Mouse (Mus musculus) small intestine, adult 2 months (tissue): ENCODE measurements around the gene Rfx4. TPM values are rescaled to one million over a fixed set of nuclear protein-coding genes. Genes with fewer than 3 reads are reported as not detected.

Source experiments
- H3K27ac ChIP-seq: fragments of 200-500 bp; 2 replicates; pipeline ENCODE4 v1.5.1; 2012; ENCODE audit warnings: low read depth, low read length, control low read depth, inconsistent platforms; ENCODE audit not compliant: insufficient read depth
- H3K27me3 ChIP-seq: fragments of 200-500 bp; 2 replicates; pipeline ENCODE4 v1.6.1; 2012; ENCODE audit warnings: mild to moderate bottlenecking, moderate library complexity, low read length, inconsistent platforms; ENCODE audit not compliant: control insufficient read depth, insufficient read depth
- H3K36me3 ChIP-seq: fragments of 200-500 bp; 2 replicates; pipeline ENCODE4 v1.6.1; 2012; ENCODE audit warnings: mild to moderate bottlenecking, low read length, control low read depth, inconsistent platforms; ENCODE audit not compliant: control insufficient read depth, insufficient read depth
- H3K4me1 ChIP-seq: fragments of 200-500 bp; 2 replicates; pipeline ENCODE4 v1.6.1; 2012; ENCODE audit warnings: low read length, inconsistent platforms, mixed read lengths; ENCODE audit not compliant: control insufficient read depth, insufficient read depth, insufficient read length
- H3K4me3 ChIP-seq: fragments of 200-500 bp; 2 replicates; pipeline ENCODE4 v1.5.1; 2012; ENCODE audit warnings: low read depth, mild to moderate bottlenecking, control low read depth, inconsistent platforms, low read length, moderate library complexity
- CTCF ChIP-seq: fragments of 200-500 bp; IDR thresholded peaks from 2 replicates; pipeline ENCODE4 v1.5.1; 2012; ENCODE audit warnings: low read depth, mild to moderate bottlenecking, control low read depth, inconsistent platforms, low read length, moderate library complexity, mixed read lengths; ENCODE audit not compliant: insufficient replicate concordance, insufficient read length; ENCODE audit errors: extremely low read depth
- POLR2A ChIP-seq: fragments of 200-500 bp; IDR thresholded peaks from 2 replicates; pipeline ENCODE4 v1.6.1; 2012; ENCODE audit warnings: low read depth, mild to moderate bottlenecking, control low read depth, inconsistent platforms, low read length, moderate library complexity
- WGBS: fragments of 180-500 bp; shearing (Covaris S2); methylation state at CpG from one replicate; pipeline ENCODE4 v1.1.7; 2018; 5-methylcytosine and 5-hydroxymethylcytosine counted together
- polyA plus RNA-seq: library from polyadenylated mRNA; depleted of rRNA; stranded (reverse); fragments of >200 nt; gene quantifications from 2 replicates; pipeline ENCODE4 v1.2.3, GENCODE M21; 2012

The Rfx4 gene
- polyA plus RNA-seq, 1 experiment: not detected

DNA sequence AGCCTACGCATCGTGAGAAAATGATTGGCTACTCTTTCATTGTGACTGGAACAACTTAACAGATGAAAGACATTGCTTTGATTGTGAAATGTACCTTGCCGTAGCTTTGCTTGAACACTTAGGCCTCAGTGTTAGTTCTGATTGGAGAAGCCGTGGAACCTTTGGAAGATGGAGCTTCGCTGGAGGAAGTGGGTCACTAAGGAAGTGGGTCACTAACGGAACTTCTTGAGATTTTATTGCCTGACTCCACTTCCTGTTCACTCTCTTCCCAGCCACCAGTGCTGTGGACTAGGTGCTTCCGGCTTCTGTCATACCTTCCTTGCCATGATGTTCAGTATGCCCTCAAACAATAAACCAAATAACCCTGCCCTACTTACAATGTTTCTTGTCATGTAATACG lies 73.1 kb downstream of the Rfx4 start:
- WGBS: 75% methylated on average over 8 of the region's 8 CpGs
- TF ChIP-seq CTCF (no peak), POLR2A (no peak)
- Histone ChIP-seq H3K4me3 (no peak overlapping the region), H3K27me3 (no peaks in the 10 kb centered on the region), H3K36me3 (no peaks in the 10 kb centered on the region), H3K27ac (no peak overlapping the region), H3K4me1 (no peaks in the 10 kb centered on the region)

DNA sequence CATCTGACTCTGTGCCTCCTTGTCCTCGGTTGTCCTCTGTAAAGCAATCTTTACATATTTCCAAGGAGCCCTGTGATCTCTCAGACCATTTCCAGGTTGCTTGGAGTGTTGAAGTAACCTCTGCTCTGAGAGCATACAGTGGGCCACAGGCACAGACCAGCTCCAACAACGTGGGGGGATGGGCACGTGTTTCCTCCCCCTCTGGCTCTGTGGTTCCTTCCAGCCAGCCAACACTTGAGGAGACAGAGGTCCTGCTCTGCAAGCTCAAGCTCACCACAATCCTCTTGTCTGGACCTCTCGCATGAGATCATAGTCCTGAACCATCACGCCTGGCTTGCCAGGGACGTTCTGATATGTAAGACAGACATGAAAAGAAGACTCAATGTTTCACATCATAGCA lies 79.7 kb downstream of the Rfx4 start:
- TF ChIP-seq POLR2A: no peak
- no peak for TF ChIP-seq CTCF
- H3K27ac ChIP-seq: no peak overlapping the region
- H3K4me1 ChIP-seq: no peaks in the 10 kb centered on the region
- no peaks in the 10 kb centered on the region for H3K36me3 ChIP-seq
- no peaks in the 10 kb centered on the region for H3K27me3 ChIP-seq
- 68% methylated on average over 6 of the region's 6 CpGs for WGBS
- H3K4me3 ChIP-seq: no peak overlapping the region

DNA sequence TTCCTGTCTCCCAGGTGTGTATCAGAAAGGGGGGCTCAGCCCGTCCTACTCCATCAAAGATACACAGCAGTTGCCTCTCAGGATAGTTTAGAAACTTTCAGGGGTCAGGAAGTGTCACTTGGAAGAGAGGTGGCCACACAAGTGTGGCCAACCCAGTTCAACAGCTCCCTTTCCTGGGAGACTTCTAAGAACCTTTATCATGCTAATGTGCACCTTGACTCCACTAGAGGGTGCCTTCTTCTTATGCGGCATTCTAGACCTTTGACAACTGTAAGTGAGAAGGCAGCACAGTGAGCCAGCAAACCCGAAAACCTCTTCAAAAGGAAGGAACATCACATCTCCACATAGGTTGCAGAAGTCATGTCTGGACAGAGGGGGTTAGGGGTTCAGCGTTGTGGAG lies 80.2 kb downstream of the Rfx4 start:
- no peak overlapping the region for H3K4me3 ChIP-seq
- 11% methylated on average over 4 of the region's 4 CpGs for WGBS

DNA sequence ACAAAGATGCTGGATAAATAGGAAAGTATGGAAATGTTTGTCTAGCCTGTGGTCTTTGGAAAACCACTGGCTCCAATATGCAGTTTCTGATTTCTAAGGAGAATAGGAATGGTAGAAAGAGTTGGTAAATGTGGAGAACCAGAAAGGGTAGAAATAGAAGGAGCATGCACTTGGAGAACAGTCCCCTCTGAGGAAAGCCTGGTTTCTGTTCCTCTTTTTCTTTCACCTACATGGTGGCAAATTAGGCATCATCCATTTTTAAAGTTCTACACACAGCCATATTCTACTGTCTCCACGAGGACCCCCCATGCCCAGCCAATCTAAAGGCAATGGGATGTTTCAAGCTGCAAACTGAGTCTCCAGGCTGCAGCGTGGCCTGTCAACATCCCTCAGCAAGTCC lies 81.5 kb downstream of the Rfx4 start:
- H3K27me3 ChIP-seq: no peaks in the 10 kb centered on the region
- H3K36me3 ChIP-seq: no peaks in the 10 kb centered on the region
- H3K27ac ChIP-seq: no peak overlapping the region
- H3K4me1 ChIP-seq: no peaks in the 10 kb centered on the region
- TF ChIP-seq CTCF (no peak), POLR2A (no peak)
- 71% methylated on average over 2 of the region's 2 CpGs for WGBS
- H3K4me3 ChIP-seq: no peak overlapping the region

More for the DNA sequence above, 80.2 kb downstream of the Rfx4 start:
- H3K36me3 ChIP-seq: no peaks in the 10 kb centered on the region
- TF ChIP-seq POLR2A (no peak), CTCF (no peak)
- H3K27me3 ChIP-seq: no peaks in the 10 kb centered on the region
- no peaks in the 10 kb centered on the region for H3K4me1 ChIP-seq
- H3K27ac ChIP-seq: no peak overlapping the region

DNA sequence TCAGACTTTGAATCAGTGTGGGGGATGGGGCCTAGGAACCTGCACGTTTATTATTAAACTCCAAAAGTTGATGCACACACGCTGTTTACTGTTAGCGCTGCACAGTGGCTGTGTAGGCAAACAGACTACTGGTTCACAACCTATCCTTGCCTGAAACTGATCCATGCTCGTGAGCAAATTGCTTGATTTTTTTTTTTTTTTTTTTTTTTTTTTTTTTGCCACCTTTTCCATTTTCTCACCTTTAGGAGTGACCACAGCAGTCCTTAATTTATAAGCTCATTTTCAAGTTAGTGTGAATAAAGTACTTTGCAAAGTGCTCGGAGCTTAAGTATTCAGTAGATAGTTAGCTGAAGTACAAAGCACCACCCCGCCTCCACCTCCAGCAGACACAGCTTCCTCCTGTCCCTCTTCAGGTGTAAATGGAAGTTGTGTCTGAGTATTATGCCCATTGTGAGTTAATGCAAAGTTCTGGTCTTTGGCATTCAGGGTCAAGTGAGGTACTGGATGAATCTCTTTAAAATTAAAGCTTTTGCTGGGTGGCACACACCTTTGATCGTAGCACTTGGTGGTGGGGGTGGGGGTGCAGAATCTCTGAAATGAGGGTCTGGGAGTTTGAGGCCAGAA lies 83.1 kb downstream of the Rfx4 start:
- Histone ChIP-seq H3K4me3 (no peak overlapping the region), H3K36me3 (no peaks in the 10 kb centered on the region), H3K27me3 (no peaks in the 10 kb centered on the region), H3K4me1 (no peaks in the 10 kb centered on the region), H3K27ac (no peak overlapping the region)
- TF ChIP-seq POLR2A (no peak), CTCF (no peak)
- 68% methylated on average over 7 of the region's 7 CpGs for WGBS

DNA sequence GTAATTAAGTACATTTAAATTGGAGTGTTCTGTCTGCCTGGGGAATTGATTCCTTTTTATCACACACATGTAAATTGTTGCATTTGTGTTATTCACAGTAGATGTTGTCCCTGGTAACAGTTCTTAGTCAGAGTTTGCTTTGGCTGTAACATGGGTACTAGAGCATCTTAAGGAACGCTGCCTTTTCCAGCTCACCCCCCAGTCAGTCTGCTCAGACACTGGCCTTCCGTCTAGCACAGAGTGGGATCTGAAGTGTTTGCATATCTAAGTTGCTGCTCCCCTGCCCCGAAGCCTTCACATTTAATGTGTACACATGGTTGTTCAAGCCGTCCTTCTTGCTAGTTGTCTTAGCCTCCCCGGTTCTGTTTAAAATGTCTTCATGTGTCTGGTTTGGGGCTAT lies 90.8 kb downstream of the Rfx4 start:
- Histone ChIP-seq H3K27me3 (no peaks in the 10 kb centered on the region), H3K27ac (no peak overlapping the region), H3K4me1 (no peaks in the 10 kb centered on the region), H3K36me3 (no peaks in the 10 kb centered on the region), H3K4me3 (no peak overlapping the region)
- TF ChIP-seq CTCF (no peak), POLR2A (no peak)
- 53% methylated on average over 5 of the region's 5 CpGs for WGBS

- Histone ChIP-seq H3K27me3 (no peaks in the 10 kb centered on the region), H3K27ac (no peak overlapping the region), H3K36me3 (no peaks in the 10 kb centered on the region), H3K4me1 (no peaks in the 10 kb centered on the region), H3K4me3 (no peak overlapping the region)
- 39% methylated on average over 12 of the region's 12 CpGs for WGBS
- TF ChIP-seq POLR2A (no peak), CTCF (no peak)
Observed at GRCm38 (mm10) chr10:84851981-84852979, 96.4 kb downstream of the Rfx4 start.
